Mouse (Mus musculus) bone marrow, adult 2 months (tissue): ENCODE measurements at regions not wholly inside any gene's neighbourhood (a gene's known extent, or its start where the extent isn't known, plus 50 kb on each side); places are given as distances from the start of the nearest gene placed in this dataset.

ENCODE experiments used
- H3K27ac ChIP-seq: fragments of 200-500 bp; 2 replicates; pipeline ENCODE4 v1.5.1; 2012; ENCODE audit warnings: low read depth, mild to moderate bottlenecking, control low read depth, inconsistent platforms, low read length; ENCODE audit not compliant: control insufficient read depth, poor library complexity, insufficient read depth
- H3K4me1 ChIP-seq: fragments of 200-500 bp; 2 replicates; pipeline ENCODE4 v1.6.1; 2011; ENCODE audit warnings: low read length; ENCODE audit not compliant: control insufficient read depth, insufficient read depth
- H3K4me3 ChIP-seq: fragments of 200-500 bp; replicated peaks from 2 replicates; pipeline ENCODE3; 2011; ENCODE audit warnings: mild to moderate bottlenecking, low read depth, low read length, control low read depth; ENCODE audit not compliant: control insufficient read depth
- CTCF ChIP-seq: fragments of 200-500 bp; IDR thresholded peaks from 2 replicates; pipeline ENCODE4 v1.5.1; 2011; ENCODE audit warnings: low read length, control low read depth; ENCODE audit not compliant: control insufficient read depth, insufficient read depth
- POLR2A ChIP-seq: fragments of 200-500 bp; IDR thresholded peaks from 2 replicates; pipeline ENCODE4 v1.6.1; 2011; ENCODE audit warnings: low read depth, mild to moderate bottlenecking, control low read depth, low read length, borderline replicate concordance; ENCODE audit not compliant: control insufficient read depth
- WGBS: fragments of 180-500 bp; shearing (Covaris S2); methylation state at CpG from one replicate; pipeline ENCODE4 v1.1.7; 2018; 5-methylcytosine and 5-hydroxymethylcytosine counted together

GRCm38 (mm10) chr1:76194844-76195243 lies 648.8 kb downstream of the Slc4a3 start:
- no peak for TF ChIP-seq CTCF
- TF ChIP-seq POLR2A: no peak
- Histone ChIP-seq H3K4me1 (no peaks in the 10 kb centered on the region), H3K27ac (no peak overlapping the region), H3K4me3 (no peak overlapping the region)
- 75% methylated on average over 4 of the region's 4 CpGs for WGBS

GRCm38 (mm10) chr1:76197651-76198050 lies 651.6 kb downstream of the Slc4a3 start:
- no peak for TF ChIP-seq CTCF
- TF ChIP-seq POLR2A: no peak
- no peak overlapping the region for H3K4me3 ChIP-seq
- H3K27ac ChIP-seq: no peak overlapping the region
- WGBS: 69% methylated on average over 3 of the region's 3 CpGs
- no peaks in the 10 kb centered on the region for H3K4me1 ChIP-seq

GRCm38 (mm10) chr1:76200906-76201305 lies 654.8 kb downstream of the Slc4a3 start:
- Histone ChIP-seq H3K4me3 (no peak overlapping the region), H3K27ac (no peak overlapping the region), H3K4me1 (no peaks in the 10 kb centered on the region)
- WGBS: 72% methylated on average over 3 of the region's 3 CpGs
- TF ChIP-seq CTCF (no peak), POLR2A (no peak)

GRCm38 (mm10) chr1:76212486-76212885 lies 666.4 kb downstream of the Slc4a3 start:
- no peak overlapping the region for H3K4me3 ChIP-seq
- no peak for TF ChIP-seq CTCF
- no peak for TF ChIP-seq POLR2A
- WGBS: 85% methylated on average over 5 of the region's 5 CpGs
- no peak overlapping the region for H3K27ac ChIP-seq
- H3K4me1 ChIP-seq: no peaks in the 10 kb centered on the region

GRCm38 (mm10) chr1:76244721-76245120 lies 698.7 kb downstream of the Slc4a3 start:
- no peak for TF ChIP-seq POLR2A
- Histone ChIP-seq H3K4me3 (no peak overlapping the region), H3K27ac (no peak overlapping the region), H3K4me1 (no peaks in the 10 kb centered on the region)
- 56% methylated on average over 3 of the region's 3 CpGs for WGBS

- WGBS: 71% methylated on average over 8 of the region's 8 CpGs
- TF ChIP-seq CTCF: no peak
- no peak overlapping the region for H3K4me3 ChIP-seq
- no peak overlapping the region for H3K27ac ChIP-seq
- H3K4me1 ChIP-seq: no peaks in the 10 kb centered on the region
Observed at GRCm38 (mm10) chr1:76246181-76246796, 700.2 kb downstream of the Slc4a3 start.

GRCm38 (mm10) chr1:76247126-76247525 lies 701.1 kb downstream of the Slc4a3 start:
- no peaks in the 10 kb centered on the region for H3K4me1 ChIP-seq
- TF ChIP-seq CTCF (no peak), POLR2A (no peak)
- WGBS: 65% methylated on average over 8 of the region's 8 CpGs
- no peak overlapping the region for H3K4me3 ChIP-seq
- no peak overlapping the region for H3K27ac ChIP-seq

- WGBS: 63% methylated on average over 4 of the region's 4 CpGs
- TF ChIP-seq POLR2A (no peak), CTCF (no peak)
- Histone ChIP-seq H3K4me1 (no peaks in the 10 kb centered on the region), H3K27ac (no peak overlapping the region), H3K4me3 (no peak overlapping the region)
Observed at GRCm38 (mm10) chr1:76258217-76258616, 712.2 kb downstream of the Slc4a3 start.

GRCm38 (mm10) chr1:76276148-76276547 lies 730.1 kb downstream of the Slc4a3 start:
- H3K4me1 ChIP-seq: no peaks in the 10 kb centered on the region
- WGBS: 37% methylated on average over 7 of the region's 7 CpGs
- no peak overlapping the region for H3K4me3 ChIP-seq
- no peak overlapping the region for H3K27ac ChIP-seq
- TF ChIP-seq POLR2A (no peak), CTCF (no peak)
